32 mouse cellular contexts compared by ENCODE assay signal in the genomic region with DNA sequence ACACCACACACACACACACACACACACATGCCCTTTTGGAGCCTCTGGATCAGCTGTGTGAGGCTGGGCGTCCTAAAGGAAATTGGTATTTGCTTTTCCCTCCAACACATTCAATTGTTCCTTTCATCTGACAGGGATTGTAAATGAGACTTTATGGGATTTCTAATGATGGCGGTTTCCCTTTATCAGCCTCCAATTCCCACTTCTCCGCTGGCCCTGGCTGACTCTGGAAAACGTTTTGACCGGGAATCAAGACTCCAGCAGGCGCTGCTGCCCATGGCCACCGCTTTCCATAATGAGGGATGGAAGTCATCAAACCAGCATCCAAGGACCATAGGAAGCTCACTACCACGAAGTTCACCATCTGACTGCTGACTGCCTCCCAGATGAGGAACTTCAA.
"Had no signal": no experiment of that assay in that cellular context is flagged by ENCODE, and none has a peak within 500 bp of the region (broad histone marks: within the 10 kb centered on the region; RNA-seq: fewer than 3 reads in every experiment).

No protein-coding gene starts in this region.

- H3K9ac ChIP-seq: limb, embryonic 12.5 days; limb, embryonic 13.5 days; limb, embryonic 15.5 days; liver, embryonic 12.5 days; liver, embryonic 13.5 days; liver, embryonic 14.5 days; liver, embryonic 15.5 days; liver, postnatal 0 days; lung, embryonic 14.5 days; lung, embryonic 15.5 days; midbrain, embryonic 12.5 days; midbrain, embryonic 13.5 days; midbrain, embryonic 15.5 days; neural tube, embryonic 12.5 days had no signal

- H3K9me3 ChIP-seq: limb, embryonic 10.5 days; limb, embryonic 12.5 days; limb, embryonic 13.5 days; limb, embryonic 15.5 days; liver, embryonic 12.5 days; liver, embryonic 13.5 days; liver, embryonic 15.5 days; lung, embryonic 15.5 days; megakaryocyte, embryonic 14.5 days; midbrain, embryonic 10.5 days; midbrain, embryonic 12.5 days; midbrain, embryonic 13.5 days; midbrain, embryonic 15.5 days; neural tube, embryonic 12.5 days had no signal

- H3K4me1 ChIP-seq: liver, embryonic 15.5 days had no signal

- H3K27me3 ChIP-seq: liver, embryonic 15.5 days; lung, embryonic 15.5 days; midbrain, embryonic 15.5 days had no signal

- H3K4me3 ChIP-seq: limb, embryonic 10.5 days; limb, embryonic 12.5 days; limb, embryonic 13.5 days; limb, embryonic 15.5 days; liver, embryonic 12.5 days; liver, embryonic 13.5 days; liver, embryonic 15.5 days; lung, embryonic 15.5 days; megakaryocyte, embryonic 14.5 days; midbrain, embryonic 10.5 days; midbrain, embryonic 12.5 days; midbrain, embryonic 13.5 days; midbrain, embryonic 15.5 days; myocyte; neural tube, embryonic 12.5 days had no signal

- DNase-seq: left cerebral cortex, postnatal 4 days; liver; liver, embryonic 13.5 days; liver, postnatal 0 days; lung, adult 18-20 months; lung, adult 2 months; lung, embryonic 14.5 days; lung, postnatal 10 days; lung, postnatal 14 days; lung, postnatal 36 days; lung, postnatal 4 days; midbrain, embryonic 14.5 days had no signal

- H3K4me2 ChIP-seq: limb, embryonic 12.5 days; limb, embryonic 13.5 days; limb, embryonic 15.5 days; liver, embryonic 11.5 days; liver, embryonic 12.5 days; liver, embryonic 13.5 days; liver, embryonic 15.5 days; lung, embryonic 14.5 days; lung, embryonic 15.5 days; midbrain, embryonic 11.5 days; midbrain, embryonic 12.5 days; midbrain, embryonic 13.5 days; midbrain, embryonic 15.5 days; neural tube, embryonic 12.5 days had no signal

- H3K27ac ChIP-seq: limb, embryonic 10.5 days; limb, embryonic 12.5 days; limb, embryonic 13.5 days; limb, embryonic 15.5 days; liver, embryonic 12.5 days; liver, embryonic 13.5 days; liver, embryonic 14.5 days; liver, embryonic 15.5 days; lung, embryonic 15.5 days; macrophage; midbrain, embryonic 10.5 days; midbrain, embryonic 12.5 days; midbrain, embryonic 13.5 days; midbrain, embryonic 15.5 days; neural tube, embryonic 12.5 days had no signal

- ATAC-seq: liver, embryonic 12.5 days; liver, postnatal 0 days; lung, postnatal 0 days; midbrain, embryonic 13.5 days; midbrain, embryonic 15.5 days; midbrain, embryonic 16.5 days had no signal

- H3K36me3 ChIP-seq: limb, embryonic 10.5 days; limb, embryonic 12.5 days; limb, embryonic 13.5 days; limb, embryonic 15.5 days; liver, embryonic 12.5 days; liver, embryonic 13.5 days; liver, embryonic 15.5 days; lung, embryonic 15.5 days; midbrain, embryonic 10.5 days; midbrain, embryonic 12.5 days; midbrain, embryonic 13.5 days; midbrain, embryonic 15.5 days; neural tube, embryonic 12.5 days had no signal
